Mouse (Mus musculus) forebrain, embryonic 10.5 days (tissue): ENCODE measurements at regions not wholly inside any gene's neighbourhood (a gene's known extent, or its start where the extent isn't known, plus 50 kb on each side); places are given as distances from the start of the nearest gene placed in this dataset.

Experiments used
- DNase-seq: peaks from one replicate; pipeline ENCODE4 v3.0.0-alpha.2; 2017; ENCODE audit warnings: low spot score; ENCODE audit errors: extremely low spot score
- H3K27ac ChIP-seq: fragments of 300-500 bp; sonication (generic); 2 replicates; pipeline ENCODE4 v1.5.1; 2016; ENCODE audit warnings: mild to moderate bottlenecking
- H3K27me3 ChIP-seq: fragments of 300-500 bp; sonication (generic); 2 replicates; pipeline ENCODE4 v1.6.1; 2016; ENCODE audit warnings: mild to moderate bottlenecking; ENCODE audit not compliant: poor library complexity, severe bottlenecking
- H3K36me3 ChIP-seq: fragments of 300-500 bp; sonication (generic); replicated peaks from 2 replicates; pipeline ENCODE4 v1.6.1; 2016; ENCODE audit warnings: mild to moderate bottlenecking, moderate library complexity
- H3K4me1 ChIP-seq: fragments of 300-500 bp; sonication (generic); 2 replicates; pipeline ENCODE4 v1.6.1; 2016
- H3K4me3 ChIP-seq: fragments of 300-500 bp; sonication (generic); 2 replicates; pipeline ENCODE4 v1.5.1; 2016; ENCODE audit warnings: mild to moderate bottlenecking, moderate library complexity
- H3K9me3 ChIP-seq: fragments of 300-500 bp; sonication (generic); 2 replicates; pipeline ENCODE4 v1.6.1; 2016; ENCODE audit warnings: mild to moderate bottlenecking, moderate library complexity

DNA sequence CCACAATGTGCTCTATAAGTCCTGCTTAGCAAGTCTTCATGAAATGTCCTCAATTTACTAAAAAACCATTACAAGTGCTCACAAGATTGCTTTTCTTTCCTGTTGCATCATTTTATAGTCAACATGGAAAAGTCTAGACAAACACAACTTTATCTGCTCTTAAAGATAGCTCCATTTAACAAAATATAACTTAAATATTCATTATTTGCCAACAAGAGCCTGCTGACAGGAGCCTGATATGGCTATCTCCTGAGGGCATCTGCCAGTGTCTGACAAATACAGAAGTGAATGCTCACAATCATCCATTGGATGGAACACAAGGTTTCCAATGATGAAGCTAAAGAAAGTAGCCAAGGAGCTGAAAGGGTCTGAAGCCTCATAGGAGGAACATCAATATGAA lies 197.8 kb downstream of the Ndufa4 start:
- H3K27me3 ChIP-seq: no peaks in the 10 kb centered on the region
- no peaks in the 10 kb centered on the region for H3K36me3 ChIP-seq
- H3K4me1 ChIP-seq: no peaks in the 10 kb centered on the region
- H3K4me3 ChIP-seq: no peak overlapping the region
- DNase-seq: no peak
- no peaks in the 10 kb centered on the region for H3K9me3 ChIP-seq
- no peak overlapping the region for H3K27ac ChIP-seq
